Mouse (Mus musculus) hindbrain, embryonic 16.5 days (tissue): ENCODE results near the gene Zmym6. TPM values are rescaled to one million over a fixed set of nuclear protein-coding genes. Genes with fewer than 3 reads are reported as not detected.

Experiments
- ATAC-seq: fragments of 200-750 bp; cut with Nextera tagmentation; 2 replicates; pipeline ENCODE4 v1.8.0; 2017; ENCODE audit warnings: moderate TSS enrichment, moderate library complexity
- H3K27ac ChIP-seq: fragments of 300-500 bp; sonication (generic); 2 replicates; pipeline ENCODE4 v1.5.1; 2014; ENCODE audit warnings: low read depth, mild to moderate bottlenecking, control low read depth, low read length, moderate library complexity
- H3K27me3 ChIP-seq: fragments of 300-500 bp; sonication (generic); replicated peaks from 2 replicates; pipeline ENCODE4 v1.6.1; 2014; ENCODE audit warnings: low read length; ENCODE audit not compliant: control insufficient read depth, insufficient read depth
- H3K36me3 ChIP-seq: fragments of 300-500 bp; sonication (generic); 2 replicates; pipeline ENCODE4 v1.6.1; 2014; ENCODE audit warnings: mild to moderate bottlenecking, low read length, moderate library complexity, mixed read lengths; ENCODE audit not compliant: control insufficient read depth, insufficient read depth
- H3K4me1 ChIP-seq: fragments of 300-500 bp; sonication (generic); 2 replicates; pipeline ENCODE4 v1.6.1; 2014; ENCODE audit warnings: low read depth, low read length; ENCODE audit not compliant: control insufficient read depth, insufficient read depth
- H3K4me2 ChIP-seq: fragments of 300-500 bp; sonication (generic); 2 replicates; pipeline ENCODE4 v1.6.1; 2014; ENCODE audit warnings: mild to moderate bottlenecking, low read length, control low read depth, moderate library complexity
- H3K4me3 ChIP-seq: fragments of 300-500 bp; sonication (generic); 2 replicates; pipeline ENCODE4 v1.5.1; 2014; ENCODE audit warnings: mild to moderate bottlenecking, low read length, control low read depth, moderate library complexity
- H3K9ac ChIP-seq: fragments of 300-500 bp; sonication (generic); 2 replicates; pipeline ENCODE4 v1.6.1; 2014; ENCODE audit warnings: low read depth, mild to moderate bottlenecking, control low read depth, low read length, moderate library complexity
- H3K9me3 ChIP-seq: fragments of 300-500 bp; sonication (generic); 2 replicates; pipeline ENCODE4 v1.6.1; 2014; ENCODE audit warnings: mild to moderate bottlenecking, low read length, moderate library complexity; ENCODE audit not compliant: control insufficient read depth
- WGBS: fragments of 180-500 bp; shearing (Covaris S2); extraction: QIAGEN DNeasy Blood & Tissue Kit; methylation state at CpG from one replicate; pipeline ENCODE4 v1.1.7; 2014; 5-methylcytosine and 5-hydroxymethylcytosine counted together
- polyA plus RNA-seq: library from polyadenylated mRNA; unstranded; fragments of >200 nt; fragmentation: Nextera tagmentation; extraction: Ambion mirVana; gene quantifications from 2 replicates; pipeline ENCODE4 v1.2.1, GENCODE M21; 2015

Gene Zmym6
- polyA plus RNA-seq, 1 experiment from 2014 or later, result 30.6 TPM

DNA sequence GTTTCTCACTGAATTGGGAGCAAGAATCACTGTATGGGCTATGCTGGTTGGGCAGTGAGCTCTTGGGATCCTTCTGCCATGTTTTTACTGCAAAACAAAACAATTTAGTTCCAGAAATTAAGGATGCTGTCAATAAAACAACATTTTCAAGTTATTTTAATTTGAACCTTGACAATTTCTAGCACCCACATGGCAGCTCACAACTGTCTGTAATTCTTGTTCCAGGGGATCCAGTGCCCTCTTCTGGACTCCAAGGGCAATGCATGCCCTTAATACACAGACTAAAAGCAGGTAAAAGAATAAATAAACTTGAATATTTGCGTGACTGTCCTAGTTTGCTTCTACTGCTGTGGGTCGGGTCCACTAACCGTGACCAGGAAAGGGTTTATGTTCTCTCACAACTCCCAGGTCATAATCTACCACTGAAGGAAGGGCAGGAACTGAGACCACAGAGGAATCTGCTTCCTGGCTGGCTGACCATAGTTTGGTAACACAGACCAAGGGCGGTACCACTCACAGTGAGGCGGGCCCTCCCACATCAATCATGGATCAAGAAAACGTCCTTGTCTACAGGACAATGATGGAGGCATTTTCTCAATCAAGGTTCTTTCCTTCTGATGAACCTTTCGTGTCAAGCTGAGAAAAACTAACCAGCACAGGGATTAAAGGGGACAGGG, 22.5 kb upstream of the Zmym6 start:
- WGBS, result 83% methylated on average over 7 of the region's 7 CpGs
- Histone ChIP-seq H3K27me3 (no peaks in the 10 kb centered on the region), H3K36me3 (peaks cover 11% of the 10 kb centered on the region), H3K4me1 (no peaks in the 10 kb centered on the region), H3K4me3 (no peak overlapping the region), H3K9ac (no peak overlapping the region), H3K27ac (no peak overlapping the region), H3K9me3 (no peaks in the 10 kb centered on the region), H3K4me2 (no peak overlapping the region)
- ATAC-seq, result no peak

DNA sequence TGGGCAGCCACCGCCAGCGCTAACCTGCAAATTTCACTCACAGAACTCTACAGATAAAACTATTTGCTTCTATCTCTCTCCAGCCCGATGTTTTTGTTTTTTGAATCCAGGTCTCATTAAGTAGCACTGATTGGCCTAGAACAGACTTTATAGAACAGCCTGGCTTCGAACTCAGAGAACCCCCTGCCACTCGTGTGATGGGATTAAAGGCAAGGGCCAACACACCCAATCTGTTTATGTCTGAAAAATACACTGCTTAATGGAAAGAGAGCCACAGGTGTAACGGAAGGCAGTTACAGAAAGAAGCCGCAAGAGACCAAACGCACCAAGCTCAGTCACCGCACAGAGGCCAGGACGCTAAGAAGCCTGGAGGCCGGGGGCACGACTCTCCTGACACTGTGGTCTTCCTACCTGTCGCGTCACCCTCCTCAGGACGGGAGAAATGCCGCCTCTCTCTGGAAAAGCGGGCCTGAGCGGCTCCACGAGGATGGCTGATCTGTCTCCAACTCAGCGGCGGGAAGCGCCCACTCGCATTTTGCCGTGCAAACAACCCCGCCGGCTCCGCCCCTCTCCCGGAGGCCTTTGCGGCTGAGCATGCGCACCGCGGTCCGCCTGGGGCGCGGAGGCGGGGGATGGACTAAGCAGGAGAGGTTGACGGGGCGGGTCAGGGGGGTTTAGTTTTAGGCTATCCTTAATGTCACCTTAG, 16.4 kb upstream of the Zmym6 start, which contains the start of gene Zmym1:
TSS of gene Zmym1 (minus strand) at position 568 of the 706 bp plus-strand sequence.
- Histone ChIP-seq H3K27me3 (no peaks in the 10 kb centered on the region), H3K4me2 (peak within 1 kb of the TSS; percentile 73), H3K9me3 (0 out of 2 replicates have a peak, but pooled peaks cover 3% of the 10 kb centered on the region), H3K9ac (peak within 1 kb of the TSS; percentile 82), H3K27ac (peak within 1 kb of the TSS; percentile 66), H3K4me3 (peak within 1 kb of the TSS; percentile 89), H3K36me3 (peaks cover 8% of the 10 kb centered on the region), H3K4me1 (peaks cover 5% of the 10 kb centered on the region)
- peak; percentile 94 for ATAC-seq
- 1% methylated on average over 38 of the region's 38 CpGs for WGBS

DNA sequence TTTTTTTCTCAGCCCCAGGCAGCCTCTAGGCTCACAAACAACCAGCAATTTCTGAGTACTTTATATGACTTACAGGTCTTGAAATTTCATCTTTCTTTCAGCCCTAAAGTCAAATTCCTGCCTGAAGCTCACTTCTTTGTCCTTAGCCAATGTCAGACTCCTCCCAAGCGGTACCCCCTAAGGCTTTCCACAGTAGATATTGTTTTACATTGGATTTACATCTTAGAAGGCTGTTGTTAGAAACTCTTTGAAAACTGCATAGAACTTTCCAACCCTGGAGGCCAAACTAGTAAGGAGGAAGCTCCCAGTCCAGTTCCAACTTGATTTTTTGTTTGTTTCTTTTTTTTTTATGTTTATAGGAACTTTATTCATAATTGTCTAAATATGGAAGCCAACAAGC, 13.1 kb upstream of the Zmym6 start:
- H3K36me3 ChIP-seq, result no peaks in the 10 kb centered on the region
- ATAC-seq, result no peak
- WGBS, result 55% methylated on average over 1 of the region's 1 CpGs
- H3K9ac ChIP-seq, result no peak overlapping the region
- H3K27me3 ChIP-seq, result no peaks in the 10 kb centered on the region
- no peak overlapping the region for H3K4me3 ChIP-seq
- H3K4me1 ChIP-seq, result peaks cover 5% of the 10 kb centered on the region
- no peak overlapping the region for H3K4me2 ChIP-seq
- no peak overlapping the region for H3K27ac ChIP-seq
- 0 out of 2 replicates have a peak, but pooled peaks cover 3% of the 10 kb centered on the region for H3K9me3 ChIP-seq

DNA sequence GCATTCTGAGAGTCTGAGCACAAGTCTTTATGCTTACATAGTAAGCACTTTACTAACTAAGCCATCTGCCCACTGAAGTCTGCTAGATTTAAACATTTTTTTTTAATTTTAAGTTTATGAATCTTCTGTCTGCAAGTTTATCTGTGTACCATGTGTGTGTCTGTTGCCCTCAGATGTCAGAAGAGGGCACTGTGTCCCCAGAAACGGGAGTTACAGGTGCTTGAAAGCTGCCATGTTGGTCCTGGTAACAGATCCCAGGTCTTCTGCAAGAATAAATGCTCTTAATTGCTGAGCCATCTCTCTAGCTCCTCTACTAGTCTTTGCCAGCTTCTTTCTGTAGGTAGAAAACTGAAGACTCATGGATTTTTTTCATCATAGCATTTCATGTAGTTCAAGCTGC, 2.3 kb upstream of the Zmym6 start:
- Histone ChIP-seq H3K9ac (no peak overlapping the region), H3K27ac (no peak overlapping the region), H3K4me1 (peaks cover 15% of the 10 kb centered on the region), H3K36me3 (no peaks in the 10 kb centered on the region), H3K4me3 (no peak overlapping the region), H3K27me3 (no peaks in the 10 kb centered on the region), H3K4me2 (no peak overlapping the region), H3K9me3 (no peaks in the 10 kb centered on the region)
- ATAC-seq, result no peak
- 57% methylated on average over 1 of the region's 1 CpGs for WGBS

DNA sequence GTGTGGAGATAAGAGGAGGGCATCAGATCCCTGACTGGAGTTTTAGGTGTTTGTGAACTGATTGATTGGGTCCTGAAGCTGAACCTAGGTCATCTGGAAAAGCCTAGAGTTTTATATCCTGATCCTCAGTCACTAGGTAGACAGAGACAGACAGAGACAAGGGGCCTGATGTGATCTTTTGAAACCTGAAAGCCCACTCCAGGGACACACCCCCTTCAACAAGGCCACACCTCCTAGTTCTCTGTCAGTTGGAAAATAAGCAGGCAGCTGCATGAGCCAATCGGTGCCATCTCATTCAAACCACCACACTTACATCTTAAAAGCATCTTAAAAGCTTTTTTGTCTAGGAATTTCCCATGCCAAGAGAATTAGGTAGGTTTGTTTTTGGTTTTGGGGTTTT, 3.6 kb downstream of the Zmym6 start:
- Histone ChIP-seq H3K9me3 (no peaks in the 10 kb centered on the region), H3K4me1 (peaks cover 15% of the 10 kb centered on the region), H3K4me2 (no peak overlapping the region), H3K36me3 (no peaks in the 10 kb centered on the region), H3K4me3 (no peak overlapping the region), H3K27ac (no peak overlapping the region), H3K9ac (no peak overlapping the region), H3K27me3 (no peaks in the 10 kb centered on the region)
- no peak for ATAC-seq
- WGBS, result 45% methylated on average over 1 of the region's 1 CpGs

DNA sequence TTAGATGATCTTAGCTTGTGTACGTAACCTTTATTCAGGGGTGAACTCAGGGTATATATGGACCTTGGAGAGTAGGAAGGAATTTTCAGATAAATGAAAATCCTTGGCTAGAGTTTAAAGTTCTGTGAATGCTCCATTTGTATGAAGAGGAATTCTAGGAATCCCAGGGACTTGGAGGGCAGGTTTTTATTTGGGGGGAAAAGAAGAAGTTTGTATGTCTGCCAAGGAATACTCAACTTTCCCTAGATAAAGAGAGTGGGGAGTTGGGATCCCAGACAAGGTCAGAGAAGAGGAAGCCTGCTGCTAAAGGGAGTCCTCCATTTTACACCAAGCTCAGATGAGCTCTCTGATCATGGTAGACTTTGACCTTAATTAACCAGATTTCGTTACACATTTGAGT, 5.9 kb downstream of the Zmym6 start:
- H3K4me2 ChIP-seq, result no peak overlapping the region
- H3K27me3 ChIP-seq, result no peaks in the 10 kb centered on the region
- no peak overlapping the region for H3K27ac ChIP-seq
- ATAC-seq, result no peak
- 97% methylated on average over 2 of the region's 2 CpGs for WGBS
- no peak overlapping the region for H3K4me3 ChIP-seq
- H3K4me1 ChIP-seq, result peaks cover 10% of the 10 kb centered on the region
- H3K9me3 ChIP-seq, result no peaks in the 10 kb centered on the region
- no peaks in the 10 kb centered on the region for H3K36me3 ChIP-seq
- H3K9ac ChIP-seq, result no peak overlapping the region

DNA sequence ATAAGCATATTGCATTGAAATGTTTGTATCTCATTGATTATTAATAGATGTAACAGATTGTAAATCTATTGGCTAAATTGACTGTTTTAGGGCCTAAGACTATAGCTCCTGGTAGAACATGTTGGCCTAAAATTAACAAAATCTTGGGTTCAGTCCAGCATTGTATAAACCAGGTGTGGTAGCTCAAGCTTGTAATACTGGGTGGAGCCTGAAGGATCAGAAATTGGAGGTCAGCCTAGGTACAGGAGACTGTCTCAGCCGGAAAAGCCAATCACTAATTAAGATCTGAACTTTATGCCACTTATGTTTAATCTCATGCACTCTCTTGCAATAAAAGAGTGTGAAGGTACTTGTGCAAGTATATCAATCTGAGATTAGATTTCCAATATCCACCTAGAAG, 8.6 kb downstream of the Zmym6 start:
- peaks cover 6% of the 10 kb centered on the region; the same call in 1 of the 2 replicates for H3K36me3 ChIP-seq
- WGBS, result 85% methylated on average over 1 of the region's 1 CpGs
- no peak overlapping the region for H3K4me3 ChIP-seq
- H3K27ac ChIP-seq, result no peak overlapping the region
- no peaks in the 10 kb centered on the region for H3K4me1 ChIP-seq
- H3K9ac ChIP-seq, result no peak overlapping the region
- no peak for ATAC-seq
- no peaks in the 10 kb centered on the region for H3K9me3 ChIP-seq
- H3K27me3 ChIP-seq, result no peaks in the 10 kb centered on the region
- no peak overlapping the region for H3K4me2 ChIP-seq

DNA sequence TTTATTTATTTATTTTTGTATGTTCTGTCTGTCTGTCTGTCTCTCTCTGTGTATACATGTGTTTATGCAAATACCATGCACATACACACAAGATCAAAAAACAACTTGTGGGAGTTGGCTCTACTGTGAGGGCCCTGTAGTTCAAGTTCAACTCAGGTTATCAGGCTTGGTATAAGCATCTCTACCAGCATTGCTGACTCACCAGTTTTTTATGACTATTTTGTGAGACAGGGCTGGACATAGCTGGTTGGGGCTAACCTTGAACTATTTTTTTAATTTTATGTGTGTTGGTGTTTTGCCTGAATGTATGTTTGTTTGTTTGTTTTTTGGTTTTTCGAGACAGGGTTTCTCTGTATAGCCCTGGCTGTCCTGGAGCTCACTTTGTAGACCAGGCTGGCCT, 14.0 kb downstream of the Zmym6 start:
- no peak for ATAC-seq
- H3K4me2 ChIP-seq, result no peak overlapping the region
- H3K27me3 ChIP-seq, result no peaks in the 10 kb centered on the region
- H3K9me3 ChIP-seq, result no peaks in the 10 kb centered on the region
- H3K27ac ChIP-seq, result no peak overlapping the region
- H3K4me3 ChIP-seq, result no peak overlapping the region
- no peak overlapping the region for H3K9ac ChIP-seq
- WGBS, result 93% methylated on average over 1 of the region's 1 CpGs
- H3K4me1 ChIP-seq, result no peaks in the 10 kb centered on the region
- H3K36me3 ChIP-seq, result peaks cover 10% of the 10 kb centered on the region; the same call in 1 of the 2 replicates

DNA sequence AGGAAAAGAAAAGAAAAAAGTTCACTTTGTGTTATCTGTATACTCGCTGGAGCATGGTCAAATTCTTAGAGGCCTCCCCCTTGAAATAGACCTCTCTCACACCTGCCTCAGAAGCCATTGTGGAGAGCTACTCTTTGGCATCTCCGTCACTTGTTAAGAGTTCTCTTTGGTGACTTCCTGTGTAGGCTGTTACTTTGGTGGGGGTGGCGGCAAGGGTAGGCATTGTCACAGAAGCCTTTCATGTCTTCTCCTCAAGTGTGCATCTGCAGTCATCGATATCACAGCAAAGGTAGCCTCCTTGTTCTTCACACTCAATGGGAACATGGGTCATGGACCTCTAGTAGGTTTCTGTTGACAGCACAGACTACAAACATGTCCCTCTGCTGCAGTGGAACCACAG, 17.9 kb downstream of the Zmym6 start:
- Histone ChIP-seq H3K4me2 (no peak overlapping the region), H3K36me3 (peaks cover 6% of the 10 kb centered on the region; the same call in 1 of the 2 replicates), H3K9ac (no peak overlapping the region), H3K9me3 (no peaks in the 10 kb centered on the region), H3K4me3 (no peak overlapping the region), H3K4me1 (no peaks in the 10 kb centered on the region), H3K27me3 (no peaks in the 10 kb centered on the region), H3K27ac (no peak overlapping the region)
- ATAC-seq, result no peak
- 91% methylated on average over 4 of the region's 4 CpGs for WGBS
